Mouse (Mus musculus): Measurements from ENCODE around the gene Hoxc4. TPM values are rescaled to one million over a fixed set of nuclear protein-coding genes. Genes with fewer than 3 reads are reported as not detected.

Hoxc4 gene
- polyA plus RNA-seq, 1 experiment from 2014 or later, result 8.6 TPM

MicroRNAs within 50 kb of the gene (microRNA counts, 519-probe panel; counts per million panel counts)
- microRNA mmu-miR-615-3p, result not detected
- microRNA mmu-miR-615-5p, result not detected

Small RNA genes lying within 50 kb of the gene (microRNA-seq; reads per million reads assigned to microRNA genes)
- 2,633 reads per million, percentile 86 among the genes with 10 or more reads in this experiment for gene Mir196a-2
- gene Mir615, result 6,683 reads per million, percentile 92 among the genes with 10 or more reads in this experiment

Other genes starting within 250 kb of the Hoxc4 start
- not detected in 2 replicates for gene Hoxc13, start 97.8 kb upstream of the Hoxc4 start, polyA plus RNA-seq (2014; fragmentation: Nextera tagmentation; extraction: Ambion mirVana)
- gene Hoxc12, start 82.2 kb upstream of the Hoxc4 start, polyA plus RNA-seq (2014; fragmentation: Nextera tagmentation; extraction: Ambion mirVana), result not detected in 2 replicates
- gene Hoxc11, start 64.5 kb upstream of the Hoxc4 start, polyA plus RNA-seq (2014; fragmentation: Nextera tagmentation; extraction: Ambion mirVana), result 2.9 and 4.4 TPM in 2 replicates
- gene Hoxc10, start 52.1 kb upstream of the Hoxc4 start, polyA plus RNA-seq (2014; fragmentation: Nextera tagmentation; extraction: Ambion mirVana), result 62.9 and 64.5 TPM in 2 replicates
- 5.1 and 5.8 TPM in 2 replicates for gene Hoxc5, start 51.5 kb upstream of the Hoxc4 start, polyA plus RNA-seq (2014; fragmentation: Nextera tagmentation; extraction: Ambion mirVana)
- gene Hoxc9, start 42.5 kb upstream of the Hoxc4 start, polyA plus RNA-seq (2014; fragmentation: Nextera tagmentation; extraction: Ambion mirVana), result 10.3 and 10.7 TPM in 2 replicates
- 12.6 and 13.8 TPM in 2 replicates for gene Hoxc8, start 28.3 kb upstream of the Hoxc4 start, polyA plus RNA-seq (2014; fragmentation: Nextera tagmentation; extraction: Ambion mirVana)
- 12.3 and 16.1 TPM in 2 replicates for gene Hoxc6, start 20.7 kb upstream of the Hoxc4 start, polyA plus RNA-seq (2014; fragmentation: Nextera tagmentation; extraction: Ambion mirVana)
- gene Smug1, start 148.2 kb downstream of the Hoxc4 start, polyA plus RNA-seq (2014; fragmentation: Nextera tagmentation; extraction: Ambion mirVana), result 11.5 and 19.5 TPM in 2 replicates
- gene Cbx5, start 220.9 kb downstream of the Hoxc4 start, polyA plus RNA-seq (2014; fragmentation: Nextera tagmentation; extraction: Ambion mirVana), result 146 and 161 TPM in 2 replicates
- gene Hnrnpa1, start 221.5 kb downstream of the Hoxc4 start, polyA plus RNA-seq (2014; fragmentation: Nextera tagmentation; extraction: Ambion mirVana), result 1,180 and 1,314 TPM in 2 replicates
- 3.1 and 3.9 TPM in 2 replicates for gene Nfe2, start 239.5 kb downstream of the Hoxc4 start, polyA plus RNA-seq (2014; fragmentation: Nextera tagmentation; extraction: Ambion mirVana)